Mouse (Mus musculus) bone marrow macrophage, adult 2 months (primary cell): ENCODE data around the gene Cog5.

Source experiments
- CTCF ChIP-seq: IDR thresholded peaks from 2 replicates; pipeline ENCODE4 v1.5.1; 2012; ENCODE audit warnings: low read depth, mild to moderate bottlenecking, low read length, moderate library complexity
- POLR2A ChIP-seq: IDR thresholded peaks from 2 replicates; pipeline ENCODE4 v1.6.1; 2012; ENCODE audit warnings: mild to moderate bottlenecking, low read depth, low read length, borderline replicate concordance

- no peak for TF ChIP-seq POLR2A
- TF ChIP-seq CTCF, result no peak
Measured at GRCm38 (mm10) chr12:31949193-31949741, 294.6 kb downstream of the Cog5 start.
